Mouse (Mus musculus): Measurements from ENCODE around the gene Rsc1a1. TPM values are rescaled to one million over a fixed set of nuclear protein-coding genes. Genes with fewer than 3 reads are reported as not detected.

The Rsc1a1 gene
- total and polyA plus RNA-seq, 3 experiments, result 4.6 TPM; not detected in 2

DNA sequence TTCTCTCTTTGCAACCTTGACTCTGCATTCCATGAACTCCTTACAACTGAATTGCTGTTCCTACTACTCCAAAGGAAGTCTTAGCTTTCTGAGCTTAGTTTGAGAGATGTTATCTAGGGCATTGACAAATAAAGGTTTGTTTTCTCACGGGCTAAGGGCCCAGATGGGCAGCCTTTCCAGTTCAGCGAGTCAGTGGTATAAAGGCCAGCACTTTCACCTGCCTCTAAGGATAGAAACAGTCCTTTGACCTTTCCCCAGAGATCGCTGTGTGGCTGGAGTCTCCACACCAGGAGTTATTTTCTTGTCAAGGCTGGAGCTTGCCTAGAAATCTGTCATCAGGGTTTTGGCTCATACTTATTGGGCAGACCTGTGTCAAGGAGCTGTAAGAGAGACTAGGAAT is 40.3 kb upstream of the Rsc1a1 start:
- H3K79me2 ChIP-seq (replicated peaks; ENCODE audit: control insufficient read depth, insufficient read depth, low read length), result no peaks in the 10 kb centered on the region
- intact Hi-C loops (cut with DNase I), result no loop called here
- H3K4me3 ChIP-seq, result no peak overlapping the region
- peaks cover 10% of the 10 kb centered on the region for H3K36me3 ChIP-seq (ENCODE audit: control insufficient read depth, insufficient read depth, low read length)
- H3K4me1 ChIP-seq (ENCODE audit: control insufficient read depth, insufficient read depth, low read length), result peaks cover 9% of the 10 kb centered on the region
- DNase-seq, result no peak
- H3K27ac ChIP-seq, result no peak overlapping the region
- TF ChIP-seq POLR2A (IDR thresholded peaks at IDR 0.05; ENCODE audit: insufficient read depth, low read depth, low read length) (no peak), EP300 (IDR thresholded peaks at IDR 0.05; ENCODE audit: insufficient read depth, low read depth, low read length) (no peak), CTCF (IDR thresholded peaks at IDR 0.05) (no peak)
- H3K9ac ChIP-seq (ENCODE audit: low read depth, low read length), result no peak overlapping the region
- no peaks in the 10 kb centered on the region for H3K27me3 ChIP-seq (ENCODE audit: control insufficient read depth, insufficient read depth, low read length)
- WGBS, result 54% methylated on average over 3 of the region's 3 CpGs

DNA sequence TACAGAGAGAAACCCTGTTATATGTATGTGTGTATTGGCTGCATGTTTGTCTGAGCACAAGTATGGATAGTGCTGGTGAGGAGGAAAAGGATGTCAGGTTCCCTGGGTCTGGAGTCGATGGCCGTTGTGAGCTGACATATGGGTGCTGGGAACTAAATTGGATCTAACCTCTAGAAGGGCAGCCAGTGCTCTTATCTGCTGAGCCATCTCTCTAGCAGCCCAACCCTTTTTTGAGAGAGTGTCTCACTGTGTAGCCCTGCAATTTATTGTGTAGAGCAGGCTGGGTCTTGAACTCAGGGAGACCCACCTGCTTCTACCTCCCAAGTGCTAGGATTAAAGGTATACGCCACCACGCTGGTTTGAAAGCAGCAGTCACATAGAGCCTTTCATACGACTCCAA is 39.9 kb upstream of the Rsc1a1 start:
- 86% methylated on average over 5 of the region's 5 CpGs for WGBS
- no peak for TF ChIP-seq POLR2A (IDR thresholded peaks at IDR 0.05; ENCODE audit: insufficient read depth, low read depth, low read length)
- TF ChIP-seq EP300 (IDR thresholded peaks at IDR 0.05; ENCODE audit: insufficient read depth, low read depth, low read length), result no peak
- TF ChIP-seq CTCF (IDR thresholded peaks at IDR 0.05), result no peak
- Histone ChIP-seq H3K9ac (ENCODE audit: low read depth, low read length) (no peak overlapping the region), H3K27me3 (ENCODE audit: control insufficient read depth, insufficient read depth, low read length) (no peaks in the 10 kb centered on the region), H3K36me3 (ENCODE audit: control insufficient read depth, insufficient read depth, low read length) (peaks cover 15% of the 10 kb centered on the region), H3K27ac (no peak overlapping the region), H3K79me2 (replicated peaks; ENCODE audit: control insufficient read depth, insufficient read depth, low read length) (no peaks in the 10 kb centered on the region), H3K4me1 (ENCODE audit: control insufficient read depth, insufficient read depth, low read length) (peaks cover 11% of the 10 kb centered on the region), H3K4me3 (no peak overlapping the region)
- intact Hi-C loops (cut with DNase I), result no loop called here
- DNase-seq, result no peak

DNA sequence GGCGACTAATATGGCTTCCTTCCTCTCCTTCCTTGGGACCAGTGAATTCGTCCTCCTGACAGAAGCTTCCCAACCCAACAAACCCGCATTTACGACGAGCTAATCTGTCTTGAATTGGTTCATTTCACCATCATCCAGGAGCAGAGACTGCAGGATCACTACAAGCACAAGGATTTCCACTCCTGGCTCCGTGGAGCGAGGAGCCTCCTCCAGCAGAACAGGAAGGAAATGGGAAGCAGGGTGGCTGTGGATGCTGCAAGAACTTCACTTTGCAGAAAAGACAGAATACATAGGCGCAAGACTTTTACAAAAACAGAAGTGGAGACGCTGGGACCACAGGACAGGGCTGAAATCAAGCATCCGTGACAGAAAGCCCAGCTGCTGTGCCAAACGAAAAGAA is 39.2 kb upstream of the Rsc1a1 start:
- H3K27ac ChIP-seq, result 0 out of 2 replicates have a peak overlapping the region, but pooled peaks have one; percentile 17
- no peaks in the 10 kb centered on the region for H3K27me3 ChIP-seq (ENCODE audit: control insufficient read depth, insufficient read depth, low read length)
- peaks cover 20% of the 10 kb centered on the region for H3K36me3 ChIP-seq (ENCODE audit: control insufficient read depth, insufficient read depth, low read length)
- H3K79me2 ChIP-seq (replicated peaks; ENCODE audit: control insufficient read depth, insufficient read depth, low read length), result peaks cover 2% of the 10 kb centered on the region
- no peak overlapping the region for H3K9ac ChIP-seq (ENCODE audit: low read depth, low read length)
- 33% methylated on average over 11 of the region's 11 CpGs for WGBS
- peaks cover 11% of the 10 kb centered on the region for H3K4me1 ChIP-seq (ENCODE audit: control insufficient read depth, insufficient read depth, low read length)
- peak in 1 of 2 experiments; percentile 32 for DNase-seq
- no peak overlapping the region for H3K4me3 ChIP-seq
- intact Hi-C loops (cut with DNase I), result loop anchor here (5.0 kb wide), 1 partner anchor 107 kb away; the partner anchor contains the start of gene Tmem82
- no peak for TF ChIP-seq EP300 (IDR thresholded peaks at IDR 0.05; ENCODE audit: insufficient read depth, low read depth, low read length)
- TF ChIP-seq CTCF (IDR thresholded peaks at IDR 0.05), result no peak
- TF ChIP-seq POLR2A (IDR thresholded peaks at IDR 0.05; ENCODE audit: insufficient read depth, low read depth, low read length), result no peak

DNA sequence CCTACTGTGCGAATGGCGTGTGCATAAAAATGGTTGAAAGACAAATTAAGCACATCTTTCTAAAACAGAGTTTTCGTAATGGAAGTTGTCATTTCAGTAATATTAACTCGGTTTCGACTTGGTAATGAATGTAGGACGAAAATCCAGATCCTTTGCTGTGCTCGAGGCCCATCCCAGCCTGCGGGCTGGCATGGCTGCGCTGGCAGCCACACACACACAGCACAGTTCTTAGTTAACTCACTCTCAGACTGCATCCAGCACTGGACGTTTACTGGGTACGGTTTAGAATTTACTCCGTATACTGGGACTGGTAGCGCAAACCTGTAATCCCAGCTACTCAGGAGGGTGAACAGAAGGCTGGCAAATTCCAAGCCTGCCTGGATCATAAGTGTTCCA is 38.3 kb upstream of the Rsc1a1 start:
- TF ChIP-seq POLR2A (IDR thresholded peaks at IDR 0.05; ENCODE audit: insufficient read depth, low read depth, low read length) (no peak), EP300 (IDR thresholded peaks at IDR 0.05; ENCODE audit: insufficient read depth, low read depth, low read length) (no peak), CTCF (IDR thresholded peaks at IDR 0.05) (no peak)
- Histone ChIP-seq H3K79me2 (replicated peaks; ENCODE audit: control insufficient read depth, insufficient read depth, low read length) (peaks cover 4% of the 10 kb centered on the region), H3K4me3 (peak overlapping the region; percentile 60), H3K4me1 (ENCODE audit: control insufficient read depth, insufficient read depth, low read length) (peaks cover 13% of the 10 kb centered on the region), H3K9ac (ENCODE audit: low read depth, low read length) (peak overlapping the region; percentile 51; the same call in 1 of the 2 replicates), H3K27ac (peak overlapping the region; percentile 92), H3K36me3 (ENCODE audit: control insufficient read depth, insufficient read depth, low read length) (peaks cover 22% of the 10 kb centered on the region), H3K27me3 (ENCODE audit: control insufficient read depth, insufficient read depth, low read length) (no peaks in the 10 kb centered on the region)
- WGBS, result 8% methylated on average over 13 of the region's 13 CpGs
- DNase-seq, result no peak
- intact Hi-C loops (cut with DNase I), result loop anchor here (1.0 to 5.0 kb wide), 2 partner anchors 67 to 106 kb away; partner anchors contain the start of genes Dnajc16 and Tmem82

DNA sequence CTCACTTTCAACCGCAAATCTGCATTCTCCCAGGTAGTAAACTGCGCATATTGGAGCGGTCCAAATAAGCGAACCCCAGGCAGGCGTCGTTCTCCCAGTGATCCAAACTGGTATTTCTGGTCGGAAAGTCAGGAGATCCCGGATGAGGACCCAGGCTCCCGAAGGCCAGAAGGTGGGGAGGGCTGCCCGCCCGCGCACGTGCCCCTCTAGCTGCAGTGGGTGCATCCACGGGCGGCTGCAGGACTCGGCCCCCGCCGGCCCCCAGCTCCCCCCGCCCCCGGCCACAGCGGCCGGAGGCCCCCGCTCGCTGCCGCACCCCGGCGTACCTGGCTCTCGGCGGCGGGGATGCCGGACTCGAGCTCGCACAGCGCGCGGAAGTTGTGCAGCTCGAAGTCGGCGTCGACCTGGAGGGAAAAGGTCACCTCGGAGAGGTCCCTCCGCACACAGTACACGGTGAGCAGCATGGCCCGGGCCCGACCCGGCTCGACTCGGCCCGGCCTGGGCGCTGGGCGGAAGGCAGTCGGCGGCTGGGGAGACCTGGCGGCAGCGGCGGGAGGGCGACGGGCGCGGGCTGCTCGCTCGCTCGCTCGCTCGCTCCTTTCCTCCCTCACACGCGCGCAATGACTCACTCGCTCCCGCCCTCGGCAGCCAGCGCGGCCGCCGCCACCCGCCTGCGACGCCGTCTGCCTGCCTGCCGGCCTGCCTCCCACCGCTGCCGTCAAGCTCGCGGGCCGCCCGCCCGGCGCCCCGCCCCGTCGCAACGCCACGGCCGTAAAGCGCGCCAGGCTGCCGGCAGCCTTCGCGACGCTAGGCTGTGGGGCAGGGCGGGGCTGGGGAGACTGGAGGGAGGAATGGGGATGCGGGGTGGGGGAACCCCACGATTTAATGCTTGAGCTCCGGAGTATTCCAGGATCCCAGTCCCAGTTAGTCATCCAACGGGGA is 37.6 kb upstream of the Rsc1a1 start, which contains the start of gene Ddi2:
TSS of gene Ddi2 (minus strand) at position 689 of the 942 bp plus-strand sequence.
- H3K27me3 ChIP-seq (ENCODE audit: control insufficient read depth, insufficient read depth, low read length), result no peaks in the 10 kb centered on the region
- H3K4me1 ChIP-seq (ENCODE audit: control insufficient read depth, insufficient read depth, low read length), result peaks cover 13% of the 10 kb centered on the region
- peak within 1 kb of the TSS; percentile 90 for H3K9ac ChIP-seq (ENCODE audit: low read depth, low read length)
- intact Hi-C loops (cut with DNase I), result loop anchor here (1.0 to 5.0 kb wide), 2 partner anchors 67 to 106 kb away; partner anchors contain the start of genes Dnajc16 and Tmem82
- H3K36me3 ChIP-seq (ENCODE audit: control insufficient read depth, insufficient read depth, low read length), result peaks cover 22% of the 10 kb centered on the region
- peaks cover 6% of the 10 kb centered on the region for H3K79me2 ChIP-seq (replicated peaks; ENCODE audit: control insufficient read depth, insufficient read depth, low read length)
- H3K27ac ChIP-seq, result peak within 1 kb of the TSS; percentile 92
- TF ChIP-seq POLR2A (IDR thresholded peaks at IDR 0.05; ENCODE audit: insufficient read depth, low read depth, low read length) (peak; percentile 70), CTCF (IDR thresholded peaks at IDR 0.05) (no peak), EP300 (IDR thresholded peaks at IDR 0.05; ENCODE audit: insufficient read depth, low read depth, low read length) (no peak)
- peak; percentile 96 to 97 for DNase-seq
- peak within 1 kb of the TSS; percentile 77 for H3K4me3 ChIP-seq
- WGBS, result under 1% methylated on average over 84 of the region's 105 CpGs

Measured in heart, adult 2 months (tissue).